Mouse (Mus musculus) embryonic fibroblast, embryonic 13.5 days (primary cell): Measurements from ENCODE around the gene Stat3.

ENCODE experiments used
- CTCF ChIP-seq: IDR thresholded peaks from 2 replicates; pipeline ENCODE4 v1.5.1; 2011; ENCODE audit warnings: mild to moderate bottlenecking, control low read depth, low read length, moderate library complexity, borderline replicate concordance; ENCODE audit not compliant: insufficient read depth
- POLR2A ChIP-seq: IDR thresholded peaks from 2 replicates; pipeline ENCODE4 v1.6.1; 2011; ENCODE audit warnings: low read depth, mild to moderate bottlenecking, control low read depth, low read length, moderate library complexity

GRCm38 (mm10) chr11:100839523-100839922, 99.8 kb downstream of the Stat3 start:
- TF ChIP-seq POLR2A: no peak
- no peak for TF ChIP-seq CTCF
